Mouse (Mus musculus): ENCODE measurements around the gene Snx14.

DNA sequence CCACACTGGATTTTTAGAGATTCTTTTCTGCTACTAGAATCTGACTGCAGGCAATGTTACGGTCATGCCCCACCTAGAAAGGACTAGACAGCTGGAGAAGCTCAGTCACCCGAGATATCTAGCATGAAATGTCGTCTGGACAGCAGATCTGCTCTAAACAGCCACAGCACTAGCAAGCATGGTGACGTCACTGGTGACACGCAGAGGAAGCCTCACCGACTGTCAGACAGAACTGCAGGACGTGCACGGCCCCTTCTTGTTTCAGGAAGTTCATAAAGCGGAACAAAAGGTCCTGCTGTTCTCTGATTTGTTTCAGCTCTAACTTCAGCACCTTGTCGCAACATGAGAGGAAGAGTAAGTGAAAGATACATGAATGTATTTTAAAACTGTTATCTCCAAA lies 34.7 kb downstream of the Snx14 start:
- TF ChIP-seq EP300 (optimal IDR thresholded peaks at IDR 0.05) (no peak), CTCF (IDR thresholded peaks at IDR 0.05; ENCODE audit: low read depth) (no peak)
